Mouse (Mus musculus) thymus, postnatal 25 days (tissue): ENCODE results near the gene Dph2.

Experiments
- DNase-seq: peaks from one replicate; pipeline ENCODE4 v3.0.0; 2022

Gene Dph2

DNA sequence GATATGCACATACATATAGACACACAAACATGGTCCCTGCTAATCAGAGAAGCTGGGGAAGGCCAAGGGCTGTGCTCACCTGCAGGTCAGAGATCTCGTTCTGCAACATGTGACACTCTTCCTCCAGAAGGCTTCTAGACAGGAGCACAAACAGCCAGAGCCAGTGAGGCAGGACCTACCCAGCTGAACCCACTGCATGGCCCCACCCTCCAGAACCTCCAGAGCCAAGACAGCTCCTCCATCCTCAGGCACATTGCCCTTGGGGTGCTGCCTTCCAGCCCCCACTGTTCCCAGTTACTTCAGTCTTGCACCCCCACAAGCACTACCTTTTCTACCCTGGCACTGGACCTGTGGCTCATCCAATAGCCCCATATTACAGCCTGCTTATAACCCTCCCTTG lies 21.4 kb downstream of the Dph2 start:
- no peak for DNase-seq

GRCm38 (mm10) chr4:117869317-117869716 lies 22.5 kb downstream of the Dph2 start:
- DNase-seq = no peak

- peak; percentile 66 for DNase-seq
These were observed 24.0 kb downstream of the Dph2 start for GRCm38 (mm10) chr4:117867823-117868222.

DNA sequence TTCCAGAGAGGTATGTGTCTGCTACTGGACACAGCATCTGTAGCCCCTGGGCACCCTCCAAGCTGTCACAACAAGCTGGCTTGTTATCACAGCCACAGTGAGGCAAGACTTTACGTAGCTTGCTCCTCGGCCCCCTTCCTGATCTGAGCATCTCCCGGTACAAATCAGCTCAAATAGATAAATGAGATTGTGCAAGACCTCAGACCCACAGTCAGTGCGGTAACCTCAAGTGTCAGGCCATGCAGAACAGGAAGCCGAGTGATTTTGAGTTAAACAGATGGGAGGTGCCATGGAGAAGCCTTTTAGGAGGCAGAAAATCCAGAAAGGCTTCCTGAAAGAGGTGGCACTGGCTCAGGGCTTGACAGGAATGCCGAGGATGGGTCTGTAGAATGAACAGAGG lies 24.8 kb downstream of the Dph2 start:
- DNase-seq = no peak

- no peak for DNase-seq
These were observed 25.7 kb downstream of the Dph2 start for GRCm38 (mm10) chr4:117866083-117866482.

DNA sequence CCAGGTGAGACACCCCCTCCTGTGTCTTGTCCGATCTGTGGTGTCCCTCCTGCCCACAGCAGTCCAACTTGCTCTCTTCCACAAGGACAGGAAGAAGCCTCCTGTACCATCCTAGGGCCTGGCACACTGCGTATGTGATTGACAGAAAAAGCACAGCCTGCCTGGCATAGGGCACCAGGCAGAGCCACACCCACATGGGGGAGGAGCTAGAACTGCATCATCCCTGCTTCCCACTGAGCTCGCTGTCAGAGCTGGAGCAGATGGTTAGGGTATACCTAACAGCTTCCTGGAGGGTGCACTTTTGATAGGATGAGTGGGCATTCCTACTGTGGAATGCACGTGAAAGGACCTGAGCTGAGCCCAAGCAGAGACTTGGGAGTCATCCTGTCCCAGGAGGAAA lies 29.0 kb downstream of the Dph2 start:
- no peak for DNase-seq

- no peak for DNase-seq
These were observed 31.3 kb downstream of the Dph2 start for GRCm38 (mm10) chr4:117860570-117860969.

DNA sequence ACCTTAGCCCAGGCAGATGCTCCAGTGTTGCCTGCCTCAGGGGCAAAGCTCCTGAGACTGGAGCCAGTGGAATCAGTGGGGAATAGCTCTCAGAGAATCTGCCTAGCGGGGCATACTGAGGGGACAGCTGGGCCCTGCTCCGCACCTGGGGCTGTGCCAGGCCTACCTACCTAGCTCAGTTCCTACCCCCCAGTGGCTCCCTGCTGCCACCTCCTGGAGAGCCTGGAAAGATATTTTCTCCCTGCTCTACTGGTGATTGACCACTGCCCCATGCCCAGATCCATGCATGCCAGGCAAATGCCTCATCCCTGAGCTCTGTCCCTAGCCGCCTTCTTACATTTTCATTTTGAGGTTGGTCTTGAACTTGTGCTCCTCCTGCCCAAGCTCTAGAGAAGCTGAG lies 33.0 kb downstream of the Dph2 start:
- DNase-seq = peak; percentile 61

DNA sequence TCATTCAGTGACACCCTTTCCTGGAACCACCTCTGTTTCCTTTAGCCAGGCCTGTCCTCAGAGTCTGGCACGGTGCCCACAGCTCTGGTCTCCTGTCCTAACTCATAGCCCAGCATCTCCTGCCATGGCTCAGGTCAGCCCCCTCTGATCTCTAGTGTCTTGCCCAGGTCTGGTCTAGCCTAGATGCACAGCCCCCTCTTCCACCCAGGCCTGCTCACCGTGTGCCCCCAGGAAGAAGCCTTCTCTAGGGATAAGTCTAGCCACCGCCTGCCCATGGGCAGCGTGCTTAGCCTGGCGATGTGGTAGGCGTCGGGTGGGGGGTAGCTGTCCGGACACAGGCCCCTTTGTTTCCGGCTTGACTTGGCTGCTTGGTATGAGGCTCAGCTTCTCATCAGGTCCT lies 36.7 kb downstream of the Dph2 start:
- DNase-seq = no peak

- no peak for DNase-seq
These were observed 39.5 kb downstream of the Dph2 start for GRCm38 (mm10) chr4:117852152-117852868.

- no peak for DNase-seq
These were observed 41.0 kb downstream of the Dph2 start for GRCm38 (mm10) chr4:117850871-117851270.

GRCm38 (mm10) chr4:117850176-117850575 lies 41.7 kb downstream of the Dph2 start:
- no peak for DNase-seq

GRCm38 (mm10) chr4:117849506-117849905 lies 42.3 kb downstream of the Dph2 start:
- no peak for DNase-seq

DNA sequence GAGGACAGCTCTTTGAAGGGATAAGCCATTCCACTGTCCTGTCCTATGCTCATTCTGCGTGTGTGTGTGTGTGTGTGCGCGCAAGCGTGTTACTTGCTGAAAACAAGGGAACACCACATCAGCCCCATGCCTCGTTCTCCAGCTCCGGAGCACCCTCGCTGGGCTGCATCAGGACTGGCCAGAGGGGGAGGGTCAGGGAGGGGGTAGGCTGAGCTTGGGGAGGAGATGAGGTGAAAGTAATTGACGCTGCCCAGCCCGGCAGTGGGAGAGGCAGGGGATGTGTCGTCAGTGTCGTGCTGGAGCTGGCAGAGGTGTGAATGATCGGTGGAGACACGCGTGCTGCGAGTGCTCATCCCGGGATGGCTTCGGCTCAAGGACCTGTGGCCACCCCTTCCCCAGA lies 42.8 kb downstream of the Dph2 start:
- no peak for DNase-seq

DNA sequence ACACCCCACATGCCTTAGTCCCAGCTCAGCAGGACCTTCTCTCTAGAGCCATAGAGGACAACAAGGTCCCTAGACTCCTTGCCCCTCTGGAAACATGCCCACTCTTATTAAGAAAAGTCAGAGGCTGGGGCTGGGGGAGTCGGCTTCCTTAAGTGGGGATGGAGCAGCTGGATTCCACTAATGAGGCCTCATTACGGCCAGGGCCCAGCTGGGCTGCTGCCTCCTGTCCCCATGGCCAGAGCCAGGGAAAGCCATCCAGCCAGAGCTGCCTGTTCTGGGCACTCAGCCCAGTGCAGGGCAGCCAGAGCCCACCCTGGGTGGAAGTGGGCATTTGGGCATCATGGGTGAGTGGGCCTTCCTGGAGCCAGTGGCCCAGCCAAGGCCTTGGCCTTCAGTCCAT lies 44.8 kb downstream of the Dph2 start:
- DNase-seq = no peak

- DNase-seq = no peak
These were observed 45.6 kb downstream of the Dph2 start for GRCm38 (mm10) chr4:117846261-117846660.

DNA sequence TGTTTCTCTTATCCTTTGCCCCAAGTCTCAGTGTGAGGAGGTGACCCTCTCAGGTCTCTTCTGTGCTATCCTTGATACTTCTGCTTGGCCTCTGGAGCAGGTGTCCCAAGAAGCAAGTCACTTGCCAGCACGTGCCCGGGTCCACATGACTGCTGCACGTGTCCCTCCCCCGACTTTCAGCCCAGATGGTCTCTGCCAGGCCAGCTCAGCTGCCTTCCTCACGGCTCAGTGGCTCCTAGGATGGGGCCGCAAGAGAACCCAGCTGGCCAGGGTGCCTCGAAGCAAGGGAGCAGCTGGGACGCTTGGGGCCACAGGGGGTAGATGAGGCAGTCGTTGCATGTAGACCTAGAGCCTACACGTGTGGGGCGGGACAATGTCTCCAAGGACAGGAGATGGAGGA lies 46.5 kb downstream of the Dph2 start:
- DNase-seq = no peak

DNA sequence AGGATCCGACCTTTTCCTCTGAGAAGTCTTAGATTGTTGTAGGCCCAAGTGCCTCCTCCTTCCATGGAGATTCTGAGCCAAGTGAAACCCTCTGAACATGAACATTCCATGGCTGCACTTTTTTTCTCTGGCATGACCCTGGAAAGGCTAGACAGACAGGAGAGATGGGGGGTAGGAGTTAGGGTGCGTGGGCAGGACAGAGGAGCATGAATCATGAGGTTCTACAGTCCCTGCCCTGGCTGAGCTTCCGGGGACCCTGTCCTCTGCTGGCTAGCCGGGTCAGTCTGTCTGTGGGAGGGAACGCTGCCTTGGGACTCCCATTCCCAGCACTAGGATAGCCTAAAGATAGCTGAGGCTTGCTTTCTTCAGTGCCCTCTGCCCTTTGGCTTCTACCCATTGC lies 47.4 kb downstream of the Dph2 start:
- no peak for DNase-seq

- DNase-seq = no peak
These were observed 48.7 kb downstream of the Dph2 start for GRCm38 (mm10) chr4:117843101-117843500.

DNA sequence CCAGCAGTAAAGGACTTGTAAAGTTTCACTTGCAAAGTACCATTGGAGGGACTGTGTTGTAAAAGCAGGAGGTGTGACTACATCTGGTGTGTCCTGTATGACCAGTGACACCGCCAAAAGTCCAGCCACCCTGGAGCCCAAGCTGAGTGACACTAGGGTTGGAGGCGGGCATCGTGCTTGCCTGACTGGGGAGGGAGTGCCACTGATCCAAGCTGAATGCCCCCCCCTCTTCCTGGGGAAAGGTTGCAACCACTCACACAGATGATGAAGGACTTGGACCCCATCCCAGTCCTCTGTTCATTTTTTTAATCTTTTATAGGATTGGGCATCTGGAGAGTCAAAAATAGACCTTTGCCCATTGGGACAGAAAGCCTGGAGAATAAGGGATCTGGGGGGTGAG lies 50.3 kb downstream of the Dph2 start:
- DNase-seq = no peak

DNA sequence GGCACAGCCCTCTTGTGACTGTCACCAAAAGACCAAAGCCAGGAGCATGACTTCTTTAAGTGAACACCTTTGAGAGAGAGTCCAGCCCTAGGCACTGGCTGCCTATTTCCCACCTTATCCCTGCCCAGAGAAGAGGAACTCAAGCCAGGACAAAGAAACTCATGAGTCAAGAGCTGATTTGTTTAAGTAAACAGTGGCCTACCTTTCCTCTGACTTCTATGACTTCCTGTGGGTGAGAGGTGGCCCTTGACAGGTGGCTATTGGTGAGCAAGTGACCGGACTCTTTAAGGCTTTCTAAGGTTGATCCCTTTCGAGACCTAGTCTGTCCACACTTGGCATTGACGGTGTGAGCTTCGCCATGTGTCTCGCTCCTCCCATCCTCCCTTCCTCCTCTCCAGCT lies 51.0 kb downstream of the Dph2 start:
- no peak for DNase-seq

GRCm38 (mm10) chr4:117839366-117839765 lies 52.5 kb downstream of the Dph2 start:
- DNase-seq = no peak
